Mouse (Mus musculus): ENCODE results near the gene Hsf4. TPM values are rescaled to one million over a fixed set of nuclear protein-coding genes. Genes with fewer than 3 reads are reported as not detected.

Gene Hsf4
- polyA plus RNA-seq, 1 experiment from 2014 or later, result 0.11 TPM

DNA sequence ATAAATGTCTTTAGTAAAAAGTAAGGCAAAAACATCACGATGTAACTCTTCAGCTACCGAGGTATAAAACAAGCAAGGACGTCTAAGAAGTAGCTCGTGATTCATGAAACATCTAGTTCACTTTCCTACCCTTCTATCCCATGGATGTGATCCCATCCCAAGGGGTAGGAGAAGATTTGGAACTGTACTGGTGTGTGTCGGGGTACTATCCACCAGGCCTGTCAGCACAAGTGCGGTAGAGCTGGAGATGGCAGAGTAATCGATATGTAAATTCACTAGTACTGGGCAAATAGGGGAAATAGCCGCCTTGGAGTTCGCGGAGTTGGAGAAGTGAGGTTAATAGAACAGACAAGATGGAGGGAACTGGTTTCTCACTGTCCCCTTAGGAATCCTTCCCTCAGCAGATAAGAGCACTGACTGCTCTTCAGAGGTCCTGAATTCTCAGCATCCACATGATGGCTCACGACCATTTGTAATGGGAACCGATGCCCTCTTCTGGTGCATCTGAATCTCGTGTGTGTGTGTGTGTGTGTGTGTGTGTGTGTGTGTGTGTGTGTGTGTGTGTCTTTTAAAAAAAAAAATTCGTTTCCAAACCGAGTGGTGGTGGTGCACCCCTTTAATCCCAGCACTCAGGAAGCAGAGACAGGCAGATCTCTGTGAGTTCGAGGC, 6.2 kb upstream of the Hsf4 start:
- WGBS, result 40% methylated on average over 16 of the region's 16 CpGs
- H3K27me3 ChIP-seq, result peaks cover 96% of the 10 kb centered on the region
- no peak overlapping the region for H3K27ac ChIP-seq
- peak overlapping the region; percentile 65; the same call in 1 of the 2 replicates for H3K4me3 ChIP-seq (replicated peaks)
- H3K9me3 ChIP-seq, result 0 out of 2 replicates have a peak, but pooled peaks cover 5% of the 10 kb centered on the region
- no peak overlapping the region for H3K9ac ChIP-seq
- H3K4me2 ChIP-seq, result peak overlapping the region; percentile 90
- ATAC-seq (ENCODE audit: low FRiP score), result no peak
- H3K36me3 ChIP-seq (replicated peaks), result no peaks in the 10 kb centered on the region
- peaks cover 30% of the 10 kb centered on the region for H3K4me1 ChIP-seq

GRCm38 (mm10) chr8:105264024-105264982, 5.3 kb upstream of the Hsf4 start, which contains the start of the genes Tradd and Fbxl8:
TSS of gene Tradd (minus strand) at chr8:105264609.
TSS of gene Fbxl8 (plus strand) at chr8:105264648.
- Histone ChIP-seq H3K4me2 (peak within 1 kb of the TSS; percentile 90), H3K36me3 (replicated peaks) (no peaks in the 10 kb centered on the region), H3K27me3 (peaks cover 96% of the 10 kb centered on the region), H3K9me3 (0 out of 2 replicates have a peak, but pooled peaks cover 5% of the 10 kb centered on the region), H3K27ac (no peak within 1 kb of the TSS), H3K9ac (peak within 1 kb of the TSS; percentile 60), H3K4me3 (replicated peaks) (peak within 1 kb of the TSS; percentile 65), H3K4me1 (peaks cover 31% of the 10 kb centered on the region)
- peak; percentile 42 for ATAC-seq (ENCODE audit: low FRiP score)
- under 1% methylated on average over 54 of the region's 54 CpGs for WGBS

DNA sequence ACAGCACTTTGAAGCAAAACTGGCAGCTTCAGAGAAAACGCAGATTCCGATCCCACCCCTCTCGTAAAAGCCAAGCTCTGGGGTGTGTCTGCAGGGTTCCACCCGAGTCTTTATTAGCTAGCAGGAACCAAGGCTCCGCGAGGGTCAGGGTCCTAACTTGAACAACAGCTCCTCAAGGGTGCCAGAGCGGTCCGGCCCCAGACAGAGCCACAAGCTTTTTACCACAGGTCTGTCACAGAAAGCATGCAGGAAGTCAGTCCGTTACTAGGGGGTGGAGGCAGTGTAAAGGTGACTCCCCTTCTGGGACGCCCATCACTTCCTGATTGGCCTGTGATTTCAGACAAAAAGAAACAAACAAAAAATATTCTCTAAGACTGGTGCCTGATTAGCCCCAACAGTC, 4.5 kb upstream of the Hsf4 start:
- Histone ChIP-seq H3K4me1 (peaks cover 33% of the 10 kb centered on the region), H3K4me3 (replicated peaks) (peak overlapping the region; percentile 65; the same call in 1 of the 2 replicates), H3K27me3 (peaks cover 96% of the 10 kb centered on the region), H3K36me3 (replicated peaks) (no peaks in the 10 kb centered on the region), H3K9ac (no peak overlapping the region), H3K27ac (no peak overlapping the region), H3K4me2 (peak overlapping the region; percentile 90), H3K9me3 (0 out of 2 replicates have a peak, but pooled peaks cover 5% of the 10 kb centered on the region)
- 16% methylated on average over 10 of the region's 10 CpGs for WGBS
- ATAC-seq (ENCODE audit: low FRiP score), result no peak

- Histone ChIP-seq H3K9me3 (0 out of 2 replicates have a peak, but pooled peaks cover 5% of the 10 kb centered on the region), H3K9ac (no peak overlapping the region), H3K4me2 (no peak overlapping the region), H3K4me1 (peaks cover 41% of the 10 kb centered on the region), H3K4me3 (replicated peaks) (no peak overlapping the region), H3K27me3 (peaks cover 97% of the 10 kb centered on the region), H3K27ac (no peak overlapping the region), H3K36me3 (replicated peaks) (no peaks in the 10 kb centered on the region)
- no peak for ATAC-seq (ENCODE audit: low FRiP score)
- 6% methylated on average over 13 of the region's 13 CpGs for WGBS
Observed at GRCm38 (mm10) chr8:105266775-105267174, 2.8 kb upstream of the Hsf4 start.

DNA sequence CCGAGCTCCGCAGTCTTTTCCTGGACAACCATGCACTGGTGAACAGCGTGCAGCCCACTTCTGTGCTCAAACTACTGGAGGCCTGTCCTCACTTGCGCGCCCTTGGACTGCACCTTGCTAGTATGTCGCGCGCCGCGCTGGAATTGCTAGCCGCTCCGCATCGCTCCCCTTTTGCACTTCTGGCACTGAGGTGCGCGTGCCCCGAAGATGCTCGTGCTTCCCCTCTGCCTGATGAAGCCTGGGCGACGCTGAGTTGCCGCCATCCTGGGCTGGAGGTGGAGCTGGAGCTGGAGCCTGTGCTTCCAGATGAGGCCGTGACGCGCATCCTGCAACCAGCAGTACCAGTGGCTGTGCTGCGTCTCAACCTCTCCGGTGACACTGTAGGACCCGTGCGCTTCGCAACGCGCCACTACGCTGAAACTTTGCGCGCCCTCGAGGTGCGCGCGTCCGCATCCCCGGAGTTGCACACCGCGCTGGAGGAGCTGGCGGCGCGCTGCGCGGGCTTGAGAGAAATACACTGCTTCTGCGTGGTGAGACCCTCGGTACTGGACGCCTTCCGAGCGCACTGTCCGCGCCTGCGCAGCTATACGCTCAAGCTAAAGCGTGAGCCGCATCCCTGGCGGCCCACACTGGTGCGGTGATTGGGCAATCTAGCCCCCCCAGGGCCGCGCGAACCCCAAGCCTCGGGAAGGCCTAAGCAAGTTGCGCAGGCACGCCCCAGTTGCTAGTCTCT, 1.1 kb upstream of the Hsf4 start:
- H3K36me3 ChIP-seq (replicated peaks), result no peaks in the 10 kb centered on the region
- H3K27me3 ChIP-seq, result peaks cover 99% of the 10 kb centered on the region
- under 1% methylated on average over 65 of the region's 65 CpGs for WGBS
- 0 out of 2 replicates have a peak, but pooled peaks cover 5% of the 10 kb centered on the region for H3K9me3 ChIP-seq
- peak overlapping the region; percentile 76 for H3K4me2 ChIP-seq
- peak overlapping the region; percentile 47 for H3K4me3 ChIP-seq (replicated peaks)
- peaks cover 41% of the 10 kb centered on the region for H3K4me1 ChIP-seq
- peak overlapping the region; percentile 44 for H3K9ac ChIP-seq
- no peak overlapping the region for H3K27ac ChIP-seq
- peak; percentile 81 for ATAC-seq (ENCODE audit: low FRiP score)

GRCm38 (mm10) chr8:105269075-105269458, 534 bp upstream of the Hsf4 start:
- H3K27me3 ChIP-seq, result peaks cover 99% of the 10 kb centered on the region
- H3K4me1 ChIP-seq, result peaks cover 37% of the 10 kb centered on the region
- peak overlapping the region; percentile 76 for H3K4me2 ChIP-seq
- 3% methylated on average over 10 of the region's 10 CpGs for WGBS
- no peaks in the 10 kb centered on the region for H3K36me3 ChIP-seq (replicated peaks)
- peak overlapping the region; percentile 44; the same call in 1 of the 2 replicates for H3K9ac ChIP-seq
- H3K4me3 ChIP-seq (replicated peaks), result peak overlapping the region; percentile 47
- H3K9me3 ChIP-seq, result 0 out of 2 replicates have a peak, but pooled peaks cover 5% of the 10 kb centered on the region
- H3K27ac ChIP-seq, result no peak overlapping the region
- peak; percentile 6; the same call in 1 of the 2 replicates for ATAC-seq (ENCODE audit: low FRiP score)

DNA sequence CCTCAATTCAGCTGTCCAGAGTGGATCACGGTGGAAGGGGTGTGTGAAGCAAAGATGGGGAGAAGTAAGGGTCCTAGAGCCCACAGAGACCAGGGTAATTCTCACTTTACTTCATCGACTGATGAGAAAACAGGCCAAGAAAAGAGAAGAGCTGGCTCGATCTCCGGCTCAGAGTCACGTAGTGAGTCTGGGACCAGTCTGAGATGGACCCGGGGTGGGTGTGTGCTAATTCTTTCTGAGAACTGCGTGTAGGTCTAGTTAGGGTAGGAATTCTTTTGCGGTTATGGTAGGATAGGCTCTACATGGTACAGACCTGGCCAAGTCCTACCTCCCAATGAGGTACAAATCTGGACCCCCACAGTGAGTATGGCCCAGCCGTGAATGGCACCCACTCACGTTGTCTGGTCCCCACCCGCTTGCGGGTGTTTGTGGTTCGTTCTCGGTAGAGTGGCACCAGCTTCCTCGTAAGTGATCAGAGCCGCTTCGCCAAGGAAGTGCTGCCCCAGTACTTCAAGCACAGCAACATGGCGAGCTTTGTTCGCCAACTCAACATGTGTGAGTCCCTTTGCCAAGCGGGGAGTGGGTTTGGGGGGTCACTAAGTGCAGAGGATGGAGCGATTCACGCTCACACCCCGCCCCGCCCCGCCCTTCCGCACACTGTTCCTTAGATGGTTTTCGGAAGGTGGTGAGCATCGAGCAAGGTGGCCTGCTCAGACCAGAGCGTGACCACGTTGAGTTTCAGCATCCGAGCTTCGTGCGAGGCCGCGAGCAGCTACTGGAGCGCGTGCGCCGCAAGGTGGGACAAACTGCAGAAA, 707 bp downstream of the Hsf4 start:
- Histone ChIP-seq H3K27ac (no peak overlapping the region), H3K9me3 (0 out of 2 replicates have a peak, but pooled peaks cover 5% of the 10 kb centered on the region), H3K9ac (peak overlapping the region; percentile 4; the same call in 1 of the 2 replicates), H3K36me3 (replicated peaks) (no peaks in the 10 kb centered on the region), H3K4me1 (peaks cover 32% of the 10 kb centered on the region), H3K4me3 (replicated peaks) (peak overlapping the region; percentile 47), H3K4me2 (peak overlapping the region; percentile 76), H3K27me3 (peaks cover 99% of the 10 kb centered on the region)
- 1% methylated on average over 39 of the region's 39 CpGs for WGBS
- ATAC-seq (ENCODE audit: low FRiP score), result no peak

- H3K4me3 ChIP-seq (replicated peaks), result no peak overlapping the region; the same call in 1 of the 2 replicates
Observed at GRCm38 (mm10) chr8:105270916-105271186, 1.2 kb downstream of the Hsf4 start.

DNA sequence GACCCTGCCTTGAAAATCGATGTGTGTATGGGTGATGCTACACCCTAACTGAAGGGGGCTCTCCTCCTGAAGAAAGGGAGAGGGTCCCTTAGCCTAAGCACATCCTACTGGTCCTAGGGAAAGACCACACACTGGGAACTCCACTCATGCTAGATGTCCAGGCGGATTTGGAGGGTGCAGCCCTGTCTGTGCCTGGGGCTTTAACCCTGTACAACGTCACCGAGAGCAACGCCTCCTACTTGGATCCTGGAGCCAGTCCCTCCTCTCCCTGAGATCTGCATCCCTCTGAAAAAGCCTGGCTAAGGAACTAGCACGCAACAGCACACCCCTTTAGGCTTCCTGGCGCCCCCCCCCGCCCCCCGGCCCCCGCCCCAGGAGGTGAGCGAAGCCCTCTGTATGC, 5.8 kb downstream of the Hsf4 start:
- no peak overlapping the region for H3K9ac ChIP-seq
- peaks cover 4% of the 10 kb centered on the region; the same call in 1 of the 2 replicates for H3K36me3 ChIP-seq (replicated peaks)
- H3K27ac ChIP-seq, result no peak overlapping the region
- 0 out of 2 replicates have a peak overlapping the region, but pooled peaks have one; percentile 42 for H3K4me3 ChIP-seq (replicated peaks)
- no peaks in the 10 kb centered on the region for H3K9me3 ChIP-seq
- peaks cover 99% of the 10 kb centered on the region for H3K27me3 ChIP-seq
- H3K4me2 ChIP-seq, result peak overlapping the region; percentile 68
- no peak; the same call in 1 of the 2 replicates for ATAC-seq (ENCODE audit: low FRiP score)
- peaks cover 34% of the 10 kb centered on the region for H3K4me1 ChIP-seq
- WGBS, result 7% methylated on average over 11 of the region's 11 CpGs

More at GRCm38 (mm10) chr8:105270916-105271186, 1.2 kb downstream of the Hsf4 start:
- ATAC-seq (ENCODE audit: low FRiP score), result no peak
- Histone ChIP-seq H3K4me2 (no peak overlapping the region), H3K27ac (no peak overlapping the region), H3K4me1 (peaks cover 38% of the 10 kb centered on the region), H3K27me3 (peaks cover 99% of the 10 kb centered on the region), H3K9ac (no peak overlapping the region), H3K9me3 (0 out of 2 replicates have a peak, but pooled peaks cover 5% of the 10 kb centered on the region), H3K36me3 (replicated peaks) (no peaks in the 10 kb centered on the region)
- WGBS, result 2% methylated on average over 11 of the region's 11 CpGs

GRCm38 (mm10) chr8:105275840-105276239, 6.2 kb downstream of the Hsf4 start, which contains the start of gene Nol3:
TSS of gene Nol3 (plus strand) at chr8:105276140.
- H3K36me3 ChIP-seq (replicated peaks), result peaks cover 7% of the 10 kb centered on the region; the same call in 1 of the 2 replicates
- peak; percentile 3; the same call in 1 of the 2 replicates for ATAC-seq (ENCODE audit: low FRiP score)
- peaks cover 30% of the 10 kb centered on the region for H3K4me1 ChIP-seq
- H3K4me2 ChIP-seq, result peak within 1 kb of the TSS; percentile 68
- no peak within 1 kb of the TSS for H3K27ac ChIP-seq
- peak within 1 kb of the TSS; percentile 62 for H3K9ac ChIP-seq
- H3K27me3 ChIP-seq, result peaks cover 99% of the 10 kb centered on the region
- H3K4me3 ChIP-seq (replicated peaks), result peak within 1 kb of the TSS; percentile 42
- no peaks in the 10 kb centered on the region for H3K9me3 ChIP-seq
- WGBS, result 5% methylated on average over 10 of the region's 10 CpGs
